Comparison of ENCODE assay signal across 8 mouse cellular contexts in the genomic region with DNA sequence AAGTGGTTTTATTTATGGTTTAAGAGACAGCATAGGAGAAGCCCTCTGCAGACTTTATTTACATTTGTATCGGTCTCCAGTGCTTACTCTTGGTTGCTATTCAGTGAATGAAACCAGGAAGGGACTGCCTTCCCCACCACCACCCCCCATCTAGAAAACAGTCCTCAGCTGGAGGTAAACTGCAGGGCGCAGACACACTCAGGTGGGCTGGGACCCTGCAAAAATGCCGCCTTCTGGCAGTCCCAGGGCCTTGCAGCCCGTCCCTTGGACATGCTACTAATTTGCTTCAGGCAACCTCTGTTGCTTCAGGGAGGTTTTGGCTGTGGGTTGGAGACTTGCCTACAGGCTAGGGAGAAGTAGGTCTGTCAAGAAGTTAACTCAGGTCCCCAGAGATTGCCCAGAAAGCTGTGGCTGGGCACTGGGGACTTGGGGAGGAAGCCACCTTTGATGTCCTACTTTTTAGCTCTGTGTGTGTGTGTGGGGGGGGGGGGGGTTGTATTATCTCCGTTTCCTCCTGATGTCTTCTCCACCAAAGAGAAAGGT. TPM values are rescaled to one million over a fixed set of nuclear protein-coding genes. Genes with fewer than 3 reads are reported as not detected.
A peak's percentile ranks its signal among the peaks of the same experiment; 100 is the strongest.
DNase-seq lines count a peak whose midpoint lies in the region; ATAC-seq lines count a peak whose summit lies in the region.

No protein-coding gene starts in this region.

- no peak overlapping the region; the same call in 1 of the 2 replicates for H3K9ac ChIP-seq in lung, embryonic 15.5 days
- H3K9ac ChIP-seq in embryonic facial prominence, embryonic 14.5 days (ENCODE audit: low read depth, low read length), result no peak overlapping the region
- 0 out of 2 replicates have a peak overlapping the region, but pooled peaks have one; percentile 11 for H3K9ac ChIP-seq in intestine, embryonic 16.5 days (ENCODE audit: low read depth, low read length)

- peak overlapping the region; percentile 42 for H3K4me2 ChIP-seq in lung, embryonic 15.5 days
- peak overlapping the region; percentile 49 for H3K4me2 ChIP-seq in embryonic facial prominence, embryonic 14.5 days (ENCODE audit: low read depth, low read length)
- no peak overlapping the region for H3K4me2 ChIP-seq in intestine, embryonic 16.5 days (ENCODE audit: low read depth, low read length)

- no peak for ATAC-seq in lung, embryonic 15.5 days (ENCODE audit: borderline replicate concordance, extremely low read depth, low FRiP score, low TSS enrichment)
- ATAC-seq in embryonic facial prominence, embryonic 14.5 days (ENCODE audit: low read depth), result no peak
- ATAC-seq in intestine, embryonic 16.5 days, result no peak
- ATAC-seq in neutrophil, adult 5-6 weeks (ENCODE audit: extremely low read depth, insufficient number of reproducible peaks, low FRiP score, poor library complexity, severe bottlenecking), result peak; percentile 36; the same call in 1 of the 2 replicates

- H3K4me3 ChIP-seq in lung, embryonic 15.5 days, result no peak overlapping the region
- H3K4me3 ChIP-seq in embryonic facial prominence, embryonic 14.5 days (ENCODE audit: low read depth, low read length), result no peak overlapping the region
- no peak overlapping the region for H3K4me3 ChIP-seq in intestine, embryonic 16.5 days (ENCODE audit: low read length)

- no peaks in the 10 kb centered on the region for H3K9me3 ChIP-seq in lung, embryonic 15.5 days
- no peaks in the 10 kb centered on the region for H3K9me3 ChIP-seq in embryonic facial prominence, embryonic 14.5 days (ENCODE audit: control insufficient read depth, low read length)
- H3K9me3 ChIP-seq in intestine, embryonic 16.5 days (ENCODE audit: control insufficient read depth, low read length), result no peaks in the 10 kb centered on the region

- H3K27ac ChIP-seq in lung, embryonic 15.5 days, result peak overlapping the region; percentile 94
- peak overlapping the region; percentile 92 for H3K27ac ChIP-seq in embryonic facial prominence, embryonic 14.5 days (replicated peaks; ENCODE audit: low read depth, low read length)
- H3K27ac ChIP-seq in intestine, embryonic 16.5 days (ENCODE audit: low read length), result peak overlapping the region; percentile 89

- H3K4me1 ChIP-seq in lung, embryonic 15.5 days, result peaks cover 74% of the 10 kb centered on the region
- H3K4me1 ChIP-seq in embryonic facial prominence, embryonic 14.5 days (ENCODE audit: control insufficient read depth, insufficient read depth, low read length), result peaks cover 66% of the 10 kb centered on the region
- H3K4me1 ChIP-seq in intestine, embryonic 16.5 days (ENCODE audit: control insufficient read depth, insufficient read depth, low read length), result peaks cover 61% of the 10 kb centered on the region

- no peaks in the 10 kb centered on the region for H3K27me3 ChIP-seq in lung, embryonic 15.5 days
- H3K27me3 ChIP-seq in embryonic facial prominence, embryonic 14.5 days (replicated peaks; ENCODE audit: control insufficient read depth, insufficient read depth, low read length), result no peaks in the 10 kb centered on the region
- no peaks in the 10 kb centered on the region for H3K27me3 ChIP-seq in intestine, embryonic 16.5 days (replicated peaks; ENCODE audit: control insufficient read depth, insufficient read depth, low read length)

- no peak for DNase-seq in lung, adult 18-20 months
- DNase-seq in embryonic facial prominence, embryonic 14.5 days (ENCODE audit: low spot score), result no peak
- no peak for DNase-seq in layer of hippocampus, adult 9-11 months
- DNase-seq in cerebellum, adult 8-10 months, result no peak
- DNase-seq in ovary, postnatal 36 days (ENCODE audit: low spot score), result no peak

- peaks cover 17% of the 10 kb centered on the region for H3K36me3 ChIP-seq in lung, embryonic 15.5 days
- peaks cover 8% of the 10 kb centered on the region for H3K36me3 ChIP-seq in embryonic facial prominence, embryonic 14.5 days (ENCODE audit: control insufficient read depth, insufficient read depth, low read length)
- no peaks in the 10 kb centered on the region for H3K36me3 ChIP-seq in intestine, embryonic 16.5 days (ENCODE audit: control insufficient read depth, insufficient read depth, low read length)

- WGBS in lung, embryonic 15.5 days, result 34% methylated on average over 5 of the region's 5 CpGs
- 34% methylated on average over 5 of the region's 5 CpGs for WGBS in embryonic facial prominence, embryonic 14.5 days
- 47% methylated on average over 5 of the region's 5 CpGs for WGBS in intestine, embryonic 16.5 days

RNA-seq across cellular contexts. Expression of gene Rara, which starts 2.9 kb away (rescaled TPM):
- polyA plus RNA-seq in lung, embryonic 15.5 days (2015; fragmentation: Nextera tagmentation; extraction: Ambion mirVana), result 36.5 and 38.4 TPM in 2 replicates
- 46.4 and 50.3 TPM in 2 replicates for polyA plus RNA-seq in embryonic facial prominence, embryonic 14.5 days (2014; fragmentation: Nextera tagmentation; extraction: Ambion mirVana)
- polyA plus RNA-seq in intestine, embryonic 16.5 days (2015; fragmentation: Nextera tagmentation; extraction: Ambion mirVana), result 28.2 and 31.2 TPM in 2 replicates
- total RNA-seq in neutrophil, adult 5-6 weeks (2017), result 131 and 135 TPM in 2 replicates

RNA-seq across cellular contexts. Expression of gene Cdc6, which starts 17.1 kb away (rescaled TPM):
- polyA plus RNA-seq in lung, embryonic 15.5 days (2015; fragmentation: Nextera tagmentation; extraction: Ambion mirVana), result 41.3 and 42.5 TPM in 2 replicates
- 22.7 and 23.0 TPM in 2 replicates for polyA plus RNA-seq in embryonic facial prominence, embryonic 14.5 days (2014; fragmentation: Nextera tagmentation; extraction: Ambion mirVana)
- 18.9 and 23.0 TPM in 2 replicates for polyA plus RNA-seq in intestine, embryonic 16.5 days (2015; fragmentation: Nextera tagmentation; extraction: Ambion mirVana)
- 2.0 and 2.2 TPM in 2 replicates for total RNA-seq in neutrophil, adult 5-6 weeks (2017)

RNA-seq across cellular contexts. Expression of gene Gjd3, which starts 58.1 kb away (rescaled TPM):
- 0.20 and 0.61 TPM in 2 replicates for polyA plus RNA-seq in lung, embryonic 15.5 days (2015; fragmentation: Nextera tagmentation; extraction: Ambion mirVana)
- polyA plus RNA-seq in embryonic facial prominence, embryonic 14.5 days (2014; fragmentation: Nextera tagmentation; extraction: Ambion mirVana), result 0.34 and 0.56 TPM in 2 replicates
- 0.17 TPM in 1 of 2 replicates, not detected in the other for polyA plus RNA-seq in intestine, embryonic 16.5 days (2015; fragmentation: Nextera tagmentation; extraction: Ambion mirVana)
- not detected in 2 replicates for total RNA-seq in neutrophil, adult 5-6 weeks (2017)
